Mouse (Mus musculus): ENCODE data around the gene Hmbs. TPM values are rescaled to one million over a fixed set of nuclear protein-coding genes. Genes with fewer than 3 reads are reported as not detected.
"Not testable (repeated sequence)": the region's sequence is repeated elsewhere in the genome, so short reads cannot be mapped to it uniquely, and the experiment has no call there.

Gene Hmbs
- polyA plus RNA-seq, 1 experiment from 2014 or later, result 79.0 TPM

DNA sequence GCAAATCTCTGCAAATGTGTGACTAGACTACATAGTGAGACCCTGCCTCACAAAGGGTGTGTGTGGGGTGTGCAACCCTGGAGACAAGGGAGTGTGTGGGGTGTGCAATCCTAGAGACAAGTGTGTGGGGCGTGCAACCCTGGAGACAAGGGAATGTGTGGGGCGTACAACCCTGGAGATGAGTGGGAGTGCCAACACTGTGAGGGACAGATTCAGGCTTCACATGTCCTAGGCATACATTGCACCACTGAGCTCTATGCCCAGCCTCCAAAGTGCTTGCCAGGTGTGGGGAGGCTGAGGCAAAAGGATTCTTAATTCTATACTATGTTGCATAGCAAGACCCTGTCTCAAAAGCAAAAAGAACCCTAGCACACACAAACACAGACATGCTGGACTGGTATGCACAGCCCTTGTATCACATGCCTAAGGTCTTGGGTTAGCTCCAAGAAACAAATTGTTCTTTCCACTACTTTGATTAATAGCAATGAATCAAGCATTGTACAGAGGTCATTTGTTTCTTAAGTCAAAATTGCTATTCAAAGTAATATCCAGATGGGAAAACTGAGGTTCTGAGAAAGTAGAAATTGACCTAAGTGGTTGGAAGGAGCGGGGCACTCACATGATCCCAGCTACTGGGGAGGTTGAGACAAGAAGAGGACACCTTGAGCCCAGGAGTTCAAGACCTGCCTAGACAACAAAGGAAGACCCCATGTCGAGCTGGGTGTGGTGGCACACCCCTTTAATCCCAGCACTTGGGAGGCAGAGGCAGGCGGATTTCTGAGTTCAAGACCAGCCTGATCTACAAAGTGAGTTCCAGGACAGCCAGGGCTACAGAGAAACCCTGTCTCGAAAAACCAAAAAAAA lies 1.8 kb upstream of the Hmbs start:
- no peak for DNase-seq (ENCODE audit: low spot score)

DNA sequence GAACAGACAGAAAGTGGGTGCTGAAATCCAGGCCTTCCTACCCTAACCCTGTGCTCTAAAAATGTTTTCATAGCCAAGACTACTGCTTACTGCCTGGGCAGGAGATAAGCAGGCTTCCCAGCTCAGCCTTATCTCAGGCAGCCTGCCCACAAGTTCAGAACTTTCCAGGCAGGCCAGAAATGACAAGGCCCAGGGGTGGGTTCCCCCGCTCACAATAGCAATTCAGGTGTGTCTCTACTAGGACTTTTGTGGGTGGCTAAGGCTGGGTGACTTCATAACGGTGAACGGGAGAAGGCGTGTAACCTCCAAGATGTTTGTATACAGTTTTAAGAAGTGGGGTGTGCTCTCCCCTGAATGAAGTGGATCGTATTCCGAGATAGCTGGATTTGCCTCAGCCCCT lies 738 bp downstream of the Hmbs start:
- DNase-seq (ENCODE audit: low spot score), result no peak

DNA sequence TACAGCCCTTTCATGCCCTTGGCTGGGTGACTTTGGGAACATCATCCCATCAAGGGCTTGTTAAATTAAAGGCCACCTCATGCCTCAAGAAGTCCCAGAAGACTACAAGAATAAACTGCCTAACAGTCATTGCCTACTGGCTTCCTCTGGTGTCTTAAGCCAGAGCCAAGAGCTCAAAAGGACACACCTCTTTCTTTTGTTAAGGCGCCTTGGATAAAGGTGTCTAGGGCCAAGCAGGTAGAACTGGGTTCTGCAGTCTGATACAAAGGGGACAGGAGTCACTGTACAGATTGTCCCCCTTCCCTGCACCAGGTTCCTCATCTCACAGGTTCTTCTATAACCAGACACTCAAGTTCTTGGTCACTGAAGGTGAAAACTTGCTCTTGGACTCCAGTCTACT lies 1.4 kb downstream of the Hmbs start:
- no peak for DNase-seq (ENCODE audit: low spot score)

GRCm38 (mm10) chr9:44342173-44342572 lies 1.9 kb downstream of the Hmbs start:
- no peak for DNase-seq (ENCODE audit: low spot score)

- no peak for DNase-seq (ENCODE audit: low spot score)
Measured at GRCm38 (mm10) chr9:44341487-44341886, 2.5 kb downstream of the Hmbs start.

DNA sequence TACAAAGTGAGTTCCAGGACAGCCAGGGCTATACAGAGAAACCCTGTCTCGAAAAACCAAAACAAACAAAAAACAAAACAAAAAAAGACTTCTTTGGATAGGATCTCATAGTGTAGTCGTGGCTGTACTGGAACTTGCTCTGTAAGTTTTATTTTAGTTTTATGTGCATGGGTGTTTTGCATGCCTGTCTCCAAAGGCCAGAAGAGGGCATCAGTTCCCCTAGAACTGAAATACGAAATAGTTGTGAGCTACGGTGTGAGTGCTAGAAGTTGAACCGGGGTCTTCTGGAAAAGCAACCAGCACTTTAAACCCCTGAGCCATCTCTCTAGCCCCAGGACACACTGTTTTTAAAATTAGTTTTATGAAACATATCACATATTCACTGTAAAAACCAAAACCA lies 5.5 kb downstream of the Hmbs start:
- no peak for DNase-seq (ENCODE audit: low spot score)

DNA sequence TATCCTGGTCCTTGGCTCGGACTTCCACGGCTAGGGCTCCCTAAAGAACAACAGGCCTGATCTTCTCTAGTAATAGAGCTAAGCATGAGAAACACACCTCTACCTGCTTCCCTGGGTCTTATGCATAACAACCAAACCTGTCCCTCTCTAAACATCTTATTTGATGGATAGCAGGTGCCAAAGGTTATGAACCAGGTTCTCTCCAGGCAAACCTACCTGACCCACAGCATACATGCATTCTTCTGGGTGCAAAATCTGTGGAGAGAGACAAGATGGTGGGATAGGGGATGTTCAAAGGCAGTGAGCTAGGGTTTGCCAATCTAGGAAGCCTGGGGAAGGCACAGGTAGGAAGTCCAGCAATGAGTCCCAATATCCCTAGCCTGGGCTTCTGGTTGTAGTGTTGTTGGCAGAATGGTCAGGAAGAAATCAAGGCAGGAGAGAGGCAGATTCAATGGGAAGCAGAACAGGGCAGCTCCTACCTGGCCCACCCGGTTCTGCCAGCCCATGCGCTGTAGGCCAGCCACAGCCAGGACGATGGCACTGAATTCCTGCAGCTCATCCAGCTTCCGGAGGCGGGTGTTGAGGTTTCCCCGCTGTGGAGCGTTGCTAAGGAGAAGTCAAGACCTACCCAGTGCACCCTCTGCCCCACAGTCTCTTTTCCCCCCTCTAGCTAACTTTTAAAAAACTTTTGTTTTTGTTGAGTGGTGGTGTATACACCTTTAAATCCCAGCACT lies 6.4 kb downstream of the Hmbs start:
- DNase-seq (ENCODE audit: low spot score), result no peak

GRCm38 (mm10) chr9:44336964-44337363 lies 7.1 kb downstream of the Hmbs start:
- DNase-seq (ENCODE audit: low spot score), result no peak

DNA sequence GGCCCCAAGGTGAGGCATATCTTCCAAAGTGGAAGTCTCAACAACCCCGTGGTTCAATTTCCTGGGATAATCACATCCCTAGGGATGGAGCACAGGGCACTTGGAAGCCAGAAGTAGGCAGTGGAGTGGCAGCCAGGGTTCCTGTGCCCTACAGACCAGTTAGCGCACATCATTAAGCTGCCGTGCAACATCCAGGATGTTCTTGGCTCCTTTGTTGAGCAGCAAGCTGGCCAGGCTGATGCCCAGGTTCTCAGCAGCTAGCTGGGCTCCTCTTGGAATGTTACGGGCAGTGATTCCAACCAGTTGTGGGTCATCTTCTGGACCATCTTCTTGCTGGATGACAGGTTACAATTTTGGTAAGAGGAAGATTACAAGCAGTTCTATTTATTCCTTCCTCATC lies 7.5 kb downstream of the Hmbs start:
- DNase-seq (ENCODE audit: low spot score), result not testable (repeated sequence)

GRCm38 (mm10) chr9:44336093-44336406 lies 8.0 kb downstream of the Hmbs start:
- no peak for DNase-seq (ENCODE audit: low spot score)

GRCm38 (mm10) chr9:44335331-44336092 lies 8.5 kb downstream of the Hmbs start:
- peak; percentile 28 for DNase-seq (ENCODE audit: low spot score)

DNA sequence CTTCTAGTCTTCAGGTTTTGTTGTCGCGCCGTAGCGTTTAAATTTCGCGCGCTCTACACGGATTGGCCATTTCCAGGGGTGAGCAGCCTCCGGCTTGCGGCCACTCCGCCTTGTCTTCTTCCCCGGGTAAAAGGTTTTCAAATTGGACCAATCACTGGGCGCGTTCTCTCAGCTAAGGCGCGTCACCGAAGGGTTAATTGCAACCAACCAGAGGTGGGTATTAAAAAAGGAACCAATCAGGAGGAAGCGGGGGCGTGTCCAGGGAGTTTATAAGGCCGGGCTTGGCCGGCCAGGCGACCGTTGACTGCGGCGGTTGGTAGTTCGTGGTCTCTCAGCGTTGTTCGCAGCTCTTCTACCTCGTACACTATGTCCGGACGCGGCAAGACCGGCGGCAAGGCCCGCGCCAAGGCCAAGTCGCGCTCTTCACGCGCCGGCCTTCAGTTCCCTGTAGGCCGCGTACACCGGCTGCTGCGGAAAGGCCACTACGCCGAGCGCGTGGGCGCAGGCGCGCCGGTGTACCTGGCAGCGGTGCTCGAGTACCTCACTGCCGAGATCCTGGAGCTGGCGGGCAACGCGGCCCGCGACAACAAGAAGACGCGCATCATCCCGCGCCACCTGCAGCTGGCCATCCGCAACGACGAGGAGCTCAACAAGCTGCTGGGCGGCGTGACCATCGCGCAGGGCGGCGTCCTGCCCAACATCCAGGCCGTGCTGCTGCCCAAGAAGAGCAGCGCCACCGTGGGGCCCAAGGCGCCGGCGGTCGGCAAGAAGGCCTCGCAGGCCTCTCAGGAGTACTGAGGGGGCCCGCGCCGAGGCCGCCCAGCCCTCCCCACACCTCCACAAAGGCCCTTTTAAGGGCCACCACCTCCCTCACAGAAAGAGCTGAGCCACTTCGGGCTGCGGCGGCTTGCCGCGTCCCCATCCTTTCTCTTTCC lies 9.4 kb downstream of the Hmbs start, which contains the start of gene H2afx:
TSS of gene H2afx (plus strand) at position 299 of the 935 bp plus-strand sequence.
- DNase-seq (ENCODE audit: low spot score), result peak; percentile 99

DNA sequence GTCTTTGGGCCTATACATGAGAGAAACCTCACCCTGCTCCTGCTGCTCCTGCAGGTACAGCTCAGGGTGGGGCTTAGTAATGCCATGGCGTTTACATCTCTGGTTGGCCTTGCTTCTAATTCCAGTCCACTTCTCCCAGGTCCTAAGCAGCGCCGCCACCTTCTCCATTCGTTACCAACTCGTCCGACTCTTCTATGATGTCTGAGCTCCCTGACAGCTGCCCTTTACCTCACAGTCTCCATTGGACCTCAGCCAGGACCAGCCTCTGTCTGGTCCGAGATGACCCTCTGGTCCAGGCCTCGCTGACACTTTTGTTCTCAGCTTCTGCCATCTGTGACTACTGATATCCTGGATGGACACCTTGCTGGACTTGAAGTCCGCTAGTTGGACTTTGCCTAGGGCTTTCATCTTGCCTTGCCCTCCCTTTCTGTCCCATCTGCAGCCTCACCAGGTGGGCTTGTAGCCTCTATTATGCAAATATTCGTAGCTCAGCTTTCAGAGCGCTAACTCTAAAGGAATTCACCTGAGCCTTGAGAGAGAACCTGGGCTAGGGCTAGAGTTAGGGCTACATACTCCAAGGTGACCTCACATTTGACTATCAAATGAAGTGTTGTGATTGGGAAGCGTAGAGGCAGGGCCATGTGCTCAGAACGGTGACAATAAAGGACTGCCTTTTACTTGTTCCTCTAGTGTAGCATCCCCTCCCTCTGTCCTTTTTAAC lies 10.9 kb downstream of the Hmbs start:
- DNase-seq (ENCODE audit: low spot score), result no peak

GRCm38 (mm10) chr9:44330736-44331135 lies 13.3 kb downstream of the Hmbs start:
- no peak for DNase-seq (ENCODE audit: low spot score)

DNA sequence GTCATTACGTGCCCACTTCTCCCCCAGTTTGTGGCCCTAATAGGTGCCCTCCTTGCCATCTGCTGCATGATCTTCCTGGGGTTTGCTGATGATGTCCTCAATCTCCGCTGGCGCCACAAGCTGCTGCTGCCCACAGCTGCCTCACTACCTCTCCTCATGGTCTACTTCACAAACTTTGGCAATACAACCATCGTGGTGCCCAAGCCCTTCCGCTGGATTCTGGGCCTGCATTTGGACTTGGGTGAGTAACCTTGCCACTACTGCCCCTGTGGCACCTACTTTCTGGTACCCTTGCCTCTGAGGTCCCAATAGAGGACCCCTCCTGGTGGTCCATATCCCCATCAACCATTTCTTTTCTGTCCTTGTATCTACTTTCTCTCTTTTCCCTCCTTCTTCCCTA lies 16.1 kb downstream of the Hmbs start:
- DNase-seq (ENCODE audit: low spot score), result no peak

DNA sequence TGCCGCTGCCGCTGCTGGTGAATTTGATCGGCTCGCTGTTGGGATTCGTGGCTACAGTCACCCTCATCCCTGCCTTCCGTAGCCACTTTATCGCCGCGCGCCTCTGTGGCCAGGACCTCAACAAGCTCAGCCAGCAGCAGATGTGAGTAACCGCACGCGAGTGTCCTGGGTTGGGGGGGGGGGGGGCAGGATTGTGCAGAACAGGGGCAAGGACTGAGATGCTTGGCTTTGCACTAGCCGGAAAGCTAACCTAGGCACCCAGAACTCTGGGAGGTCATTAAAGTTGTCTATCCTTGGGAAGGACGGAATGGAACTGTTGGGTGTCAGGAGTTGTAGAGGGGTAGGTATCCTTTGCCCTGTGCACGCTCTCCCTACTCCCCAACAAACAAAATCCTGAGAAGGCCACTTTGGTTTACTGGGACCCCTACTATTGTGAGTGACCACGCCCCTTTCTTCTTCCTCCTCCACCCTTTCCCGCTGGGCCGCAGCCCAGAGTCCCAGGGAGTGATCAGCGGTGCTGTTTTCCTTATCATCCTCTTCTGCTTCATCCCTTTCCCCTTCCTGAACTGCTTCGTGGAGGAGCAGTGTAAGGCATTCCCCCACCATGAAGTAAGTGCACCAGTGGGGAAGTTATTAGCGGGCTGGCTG lies 16.8 kb downstream of the Hmbs start:
- DNase-seq (ENCODE audit: low spot score), result no peak

GRCm38 (mm10) chr9:44326371-44327063 lies 17.5 kb downstream of the Hmbs start:
- DNase-seq (ENCODE audit: low spot score), result peak; percentile 81

DNA sequence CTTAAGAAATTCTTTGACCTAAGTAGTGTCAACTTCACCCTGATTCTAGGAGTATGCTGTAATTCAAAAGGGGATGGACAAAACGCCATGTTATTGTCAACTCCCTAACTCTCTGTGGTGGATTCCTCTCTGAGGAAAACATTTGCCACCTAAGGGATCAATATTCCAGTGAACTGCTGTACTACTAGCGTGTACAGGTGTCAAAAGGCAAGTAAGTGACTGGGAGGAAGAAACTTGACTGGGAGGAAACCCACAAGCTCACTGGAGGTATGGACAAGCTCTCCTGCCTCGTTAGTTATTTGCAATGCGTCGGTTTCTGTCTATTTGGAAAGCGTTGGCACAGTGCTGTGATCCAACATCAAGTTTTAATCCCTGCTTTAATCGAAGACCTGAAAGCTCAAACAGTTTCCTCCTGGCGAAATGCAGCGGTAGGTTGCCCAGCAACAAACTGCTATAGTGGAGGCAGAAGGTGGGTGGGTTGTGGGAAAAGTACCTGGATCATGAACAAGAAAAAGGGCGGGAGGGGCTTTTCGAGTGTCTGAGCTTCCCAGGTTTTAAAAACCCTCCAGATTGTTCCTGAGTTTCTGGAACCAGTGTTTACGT lies 18.2 kb downstream of the Hmbs start, which contains the start of gene Dpagt1:
TSS of gene Dpagt1 (plus strand) at position 252 of the 603 bp plus-strand sequence.
- no peak for DNase-seq (ENCODE audit: low spot score)
